Mouse (Mus musculus) 3T3-L1 (cell line): ENCODE data around the gene Hlcs.

Experiments
- DNase-seq: peaks from one replicate; pipeline ENCODE4 v3.0.0-alpha.2; 2015; ENCODE audit warnings: low read depth, low spot score

Hlcs gene

GRCm38 (mm10) chr16:94162000-94162399, 151.4 kb downstream of the Hlcs start:
- DNase-seq: peak; percentile 16

GRCm38 (mm10) chr16:94157819-94158218, 155.6 kb downstream of the Hlcs start:
- no peak for DNase-seq

- DNase-seq: peak; percentile 4
Observed at GRCm38 (mm10) chr16:94155041-94155653, 158.2 kb downstream of the Hlcs start.

GRCm38 (mm10) chr16:94150125-94151103, 163.0 kb downstream of the Hlcs start:
- DNase-seq: no peak

- DNase-seq: no peak
Observed at GRCm38 (mm10) chr16:94148139-94148538, 165.2 kb downstream of the Hlcs start.

- DNase-seq: no peak
Observed at GRCm38 (mm10) chr16:94143325-94143724, 170.0 kb downstream of the Hlcs start.

GRCm38 (mm10) chr16:94140746-94141145, 172.6 kb downstream of the Hlcs start:
- no peak for DNase-seq

GRCm38 (mm10) chr16:94134218-94134617, 179.2 kb downstream of the Hlcs start:
- no peak for DNase-seq

- DNase-seq: no peak
Observed at GRCm38 (mm10) chr16:94128236-94128835, 185.0 kb downstream of the Hlcs start.

- DNase-seq: no peak
Observed at GRCm38 (mm10) chr16:94126200-94126599, 187.2 kb downstream of the Hlcs start.

GRCm38 (mm10) chr16:94125172-94125981, 188.0 kb downstream of the Hlcs start:
- DNase-seq: no peak

GRCm38 (mm10) chr16:94123247-94123646, 190.1 kb downstream of the Hlcs start:
- DNase-seq: no peak

- DNase-seq: no peak
Observed at GRCm38 (mm10) chr16:94122347-94122746, 191.0 kb downstream of the Hlcs start.

GRCm38 (mm10) chr16:94118394-94118793, 195.0 kb downstream of the Hlcs start:
- no peak for DNase-seq

GRCm38 (mm10) chr16:94117333-94117732, 196.0 kb downstream of the Hlcs start:
- no peak for DNase-seq

GRCm38 (mm10) chr16:94114693-94115092, 198.7 kb downstream of the Hlcs start:
- peak; percentile 10 for DNase-seq

GRCm38 (mm10) chr16:94113160-94113559, 200.2 kb downstream of the Hlcs start:
- no peak for DNase-seq

GRCm38 (mm10) chr16:94097724-94098455, 215.5 kb downstream of the Hlcs start:
- DNase-seq: no peak

GRCm38 (mm10) chr16:94096479-94096878, 216.9 kb downstream of the Hlcs start:
- DNase-seq: no peak

GRCm38 (mm10) chr16:94095109-94095822, 218.1 kb downstream of the Hlcs start:
- no peak for DNase-seq
